ENCODE assay signal across 9 mouse cellular contexts in genomic region chr1:90748544-90748943, GRCm38 (mm10).
DNase-seq lines count a peak whose midpoint lies in the region.
"Had no signal": no experiment of that assay in that cellular context is flagged by ENCODE, and none has a peak within 500 bp of the region (broad histone marks: within the 10 kb centered on the region; RNA-seq: fewer than 3 reads in every experiment).

No protein-coding gene starts in this region.

- intact Hi-C loops in left cerebral cortex, postnatal 4 days (cut with DNase I), result no loop called here

- peak; percentile 92 for DNase-seq in brain, adult 2 months (ENCODE audit: low read depth, low spot score)
- peak; percentile 77 for DNase-seq in cerebellum, adult 11 months
- peak; percentile 82 to 87 for DNase-seq in cerebellum, postnatal 36 days
- DNase-seq in left cerebral cortex, postnatal 4 days, result peak; percentile 80
- no peak for DNase-seq in heart, adult 11 months
- DNase-seq in T-cell, adult 2 months (ENCODE audit: low spot score), result no peak
- no peak for DNase-seq in retina, embryonic 14.5 days (ENCODE audit: low spot score)
- DNase-seq: kidney, adult 11 months; lung, adult 18-20 months had no signal

Comparison
In these comparisons a context has a peak if more than half of its experiments do, and no peak if none do; other contexts are left out.
1. DNase-seq: peak in brain, adult 2 months (single experiment), cerebellum, adult 11 months (single experiment), cerebellum, postnatal 36 days (2 of 2) and left cerebral cortex, postnatal 4 days (single experiment); none in heart, adult 11 months (single experiment), T-cell, adult 2 months (single experiment) and retina, embryonic 14.5 days (single experiment).